Mouse (Mus musculus) R1 (cell line): ENCODE measurements around the gene Ltc4s.

Experiments used
- DNase-seq: peaks from one replicate; pipeline ENCODE4 v3.0.0-alpha.2; 2018; ENCODE audit warnings: low read depth, low spot score

The Ltc4s gene

DNA sequence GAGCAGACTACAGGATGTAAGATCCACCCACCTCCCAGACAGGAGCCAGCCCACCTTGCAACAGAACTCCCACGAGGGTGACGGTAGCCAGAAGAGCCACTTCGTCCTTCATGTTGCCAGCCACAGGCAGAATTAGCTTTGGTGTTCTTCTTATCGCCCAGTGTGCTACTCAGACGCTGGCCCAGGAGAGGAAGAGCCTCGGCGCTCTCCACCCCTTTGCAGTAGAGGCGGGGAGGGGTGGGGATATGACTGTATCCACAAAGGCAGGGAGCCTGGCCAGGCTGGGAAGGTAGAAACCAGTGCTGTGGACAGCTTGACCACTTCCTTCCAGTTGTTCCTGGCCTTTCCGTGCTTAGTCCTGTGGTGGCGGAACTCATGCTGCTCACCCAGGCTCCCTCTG lies at the start of gene Ltc4s:
Gene Ltc4s, minus strand, starts transcription at position 293 of the 400 bp plus-strand sequence.
- DNase-seq: no peak

DNA sequence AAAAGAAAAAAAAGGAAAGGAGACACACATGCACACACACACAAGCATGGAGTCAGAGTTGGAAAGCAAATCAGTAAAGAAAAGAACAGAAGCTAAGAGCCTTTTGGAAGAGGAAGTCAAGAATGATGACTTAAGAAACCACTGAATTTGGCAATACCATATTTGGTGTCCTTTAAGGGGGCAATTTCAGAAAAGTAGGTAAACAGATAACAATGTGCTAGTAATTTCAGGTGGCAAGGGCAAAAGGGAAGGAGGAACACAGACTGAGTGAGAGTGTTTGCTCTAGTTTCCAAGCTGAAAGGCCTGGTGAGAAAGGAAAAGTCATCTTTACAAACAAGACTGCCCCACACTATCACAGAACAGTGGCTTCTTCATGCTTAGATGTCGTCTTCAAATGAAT lies 48.0 kb upstream of the Ltc4s start:
- no peak for DNase-seq

DNA sequence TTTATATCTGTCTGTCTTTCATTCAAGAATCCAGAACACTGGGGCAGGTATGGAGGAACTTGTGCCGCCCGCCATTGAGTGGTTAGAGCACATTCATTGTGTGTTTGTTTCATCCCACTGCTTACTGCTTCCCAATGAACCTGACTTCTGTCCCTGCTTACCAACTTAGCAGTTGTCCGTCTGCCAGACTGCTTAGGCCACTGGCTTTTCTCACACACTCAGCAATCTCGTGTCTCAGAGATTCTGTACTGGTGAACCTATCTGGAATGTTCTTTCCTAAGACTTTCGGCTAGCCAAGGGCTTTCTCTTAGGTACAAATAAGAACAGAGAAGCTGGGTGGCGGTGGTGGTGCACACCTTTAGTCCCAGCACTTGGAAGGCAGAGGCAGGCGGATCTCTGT lies 47.3 kb upstream of the Ltc4s start:
- no peak for DNase-seq

DNA sequence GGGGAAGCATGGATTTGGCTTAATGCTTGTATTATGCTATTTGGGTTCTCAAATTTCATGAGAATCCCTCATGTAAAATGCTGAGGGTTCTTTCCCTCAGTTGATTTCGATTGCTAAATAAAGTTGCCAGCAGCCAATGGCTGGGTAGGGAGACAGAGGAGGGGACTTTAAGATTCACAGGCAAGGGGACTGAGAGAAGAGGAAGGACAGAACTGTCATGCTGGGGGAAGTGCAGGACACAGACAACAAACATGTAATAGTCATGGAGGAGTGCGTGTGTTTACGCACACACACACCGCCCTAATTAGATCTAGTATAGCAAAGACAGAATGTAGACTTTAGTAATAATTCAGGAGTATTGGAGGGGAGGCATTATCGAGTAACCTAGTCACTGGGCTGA lies 46.8 kb upstream of the Ltc4s start:
- no peak for DNase-seq

DNA sequence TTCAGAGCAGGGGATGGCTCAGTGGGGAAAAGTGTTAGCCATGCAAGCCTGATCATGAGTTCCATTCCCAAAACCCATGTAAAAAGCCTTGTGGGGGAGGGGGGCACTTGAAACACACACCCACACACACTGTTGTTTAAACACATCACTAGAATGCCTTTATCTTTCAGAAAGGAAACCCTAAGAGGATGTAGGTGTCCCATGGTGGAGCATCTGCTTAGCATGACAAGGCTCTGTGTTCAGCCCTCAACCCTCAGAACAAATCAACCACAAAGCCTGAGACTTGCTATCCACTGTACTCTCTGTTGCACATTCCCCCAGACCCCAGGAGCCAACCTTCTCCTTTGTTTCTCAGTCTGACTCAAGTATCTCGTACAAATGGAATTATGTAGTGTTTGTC lies 41.6 kb upstream of the Ltc4s start:
- DNase-seq: peak; percentile 93

DNA sequence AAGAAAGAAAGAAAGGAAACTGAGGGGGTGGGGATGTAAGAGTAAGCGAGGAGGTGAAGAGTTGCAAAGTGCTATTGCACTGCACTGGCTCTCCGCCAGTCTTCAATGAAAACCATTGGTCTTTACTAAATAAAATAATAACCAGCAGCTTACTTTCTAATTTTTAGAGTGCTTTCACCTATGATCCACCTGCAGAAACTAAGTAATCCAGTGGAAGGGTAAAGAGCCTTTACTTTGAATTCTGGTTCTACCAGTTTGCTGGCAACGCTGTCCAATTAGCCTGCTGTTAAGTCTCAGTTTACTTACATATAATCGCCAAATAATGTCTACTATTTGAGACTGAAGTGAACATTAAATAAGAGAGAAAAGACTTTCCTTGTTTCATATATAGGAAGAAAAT lies 40.6 kb upstream of the Ltc4s start:
- DNase-seq: no peak

DNA sequence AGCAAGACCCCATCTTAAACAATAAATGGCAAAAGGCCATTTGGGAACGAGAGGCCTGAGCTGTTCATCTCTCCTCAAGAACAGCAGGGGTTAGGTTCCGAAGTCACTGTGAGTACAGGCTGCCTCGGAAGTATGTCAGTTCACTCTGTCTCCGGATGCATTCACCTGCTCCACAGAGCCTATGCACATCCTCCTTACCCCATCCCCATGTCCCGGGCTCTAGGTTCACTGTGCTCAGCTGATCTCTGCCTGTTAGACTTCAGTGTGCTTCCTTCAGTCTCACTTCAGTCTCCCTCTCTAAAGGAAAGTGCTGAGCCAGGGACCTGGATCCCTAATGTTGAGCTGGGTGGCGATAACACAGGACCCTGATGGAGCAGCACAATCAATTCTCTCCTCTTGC lies 39.3 kb upstream of the Ltc4s start:
- DNase-seq: no peak

DNA sequence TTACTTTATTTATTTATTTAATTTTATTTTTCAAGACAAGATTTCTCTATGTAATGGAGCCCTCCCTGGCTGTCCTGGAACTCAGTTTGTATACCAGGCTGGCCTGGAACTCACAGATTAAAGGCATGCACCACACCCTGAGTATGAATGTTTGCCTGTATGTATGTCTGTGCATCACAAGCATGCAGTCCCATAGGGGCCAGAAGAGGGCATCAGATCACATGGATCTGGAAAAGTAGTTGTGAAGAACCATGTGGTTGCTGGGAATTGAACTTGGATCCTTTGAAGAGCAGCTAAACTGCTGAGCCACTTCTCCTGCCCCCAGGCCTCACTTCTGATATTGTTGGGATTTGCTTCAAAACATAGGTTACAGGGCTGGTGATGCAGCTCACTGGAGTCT lies 38.6 kb upstream of the Ltc4s start:
- peak; percentile 68 for DNase-seq

DNA sequence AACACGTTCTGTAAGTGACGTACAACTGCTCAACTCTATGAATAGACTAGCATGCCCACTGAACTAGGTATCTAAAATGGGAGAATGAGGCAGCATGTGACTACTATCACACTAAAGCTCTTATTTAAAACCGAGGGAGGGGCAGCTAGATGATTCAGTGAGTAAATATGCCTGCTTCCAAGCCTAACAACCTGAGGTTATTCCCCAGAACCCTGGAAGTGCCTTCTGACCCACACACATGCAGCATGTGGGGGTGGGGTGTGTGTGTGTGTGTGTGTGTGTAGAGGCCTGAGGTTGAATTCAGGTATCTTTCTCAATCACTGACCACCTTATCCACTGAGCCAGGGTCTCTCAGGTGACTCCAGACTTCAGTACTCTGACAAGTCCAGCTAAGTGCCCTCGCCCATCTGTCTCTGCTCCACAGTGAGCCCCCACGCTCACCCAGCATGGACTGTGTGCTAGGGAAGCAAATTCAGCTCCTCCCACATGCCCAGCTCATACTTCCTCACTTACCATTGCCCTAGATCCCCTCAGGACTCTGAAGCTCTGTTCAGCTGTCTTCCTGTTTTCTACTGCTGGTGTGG lies 37.2 kb upstream of the Ltc4s start:
- DNase-seq: no peak

DNA sequence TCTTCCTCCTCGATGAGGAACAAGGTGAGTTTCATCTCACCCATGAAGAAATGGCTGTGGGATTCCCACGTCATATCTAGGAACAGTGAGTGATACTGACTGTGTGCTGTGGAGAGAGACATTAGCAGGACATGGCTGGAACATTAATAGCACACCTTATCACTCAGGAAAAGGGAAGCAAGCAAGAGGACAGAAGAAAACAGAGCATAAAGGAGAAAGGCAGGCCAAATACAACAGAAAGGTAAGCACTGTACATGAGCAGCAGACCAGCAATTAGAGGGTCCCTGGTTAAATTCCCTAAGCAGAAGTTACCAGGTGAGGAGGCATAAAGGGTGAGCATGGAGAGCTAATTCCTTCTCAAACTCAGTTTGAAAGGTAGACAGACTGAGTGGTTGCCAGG lies 36.7 kb upstream of the Ltc4s start:
- no peak for DNase-seq

DNA sequence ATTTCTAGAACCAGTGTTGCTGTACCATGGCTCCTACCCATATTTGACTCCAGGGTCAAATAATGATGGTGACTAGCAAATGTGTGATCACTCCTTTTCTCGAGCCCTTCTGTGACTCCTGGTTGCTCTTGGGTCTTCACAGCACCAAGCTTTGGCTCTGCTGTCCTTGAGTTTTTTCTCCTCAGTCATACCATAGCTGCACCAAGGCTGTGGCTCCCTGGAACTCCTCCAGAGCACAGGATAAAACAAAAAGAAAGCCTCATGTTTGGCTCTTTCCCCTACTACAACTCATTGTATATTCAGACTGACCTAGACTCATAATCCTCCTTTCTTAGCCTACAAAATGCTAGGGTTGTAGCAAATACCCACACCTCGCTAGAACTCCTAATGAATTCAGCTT lies 34.4 kb upstream of the Ltc4s start:
- no peak for DNase-seq

DNA sequence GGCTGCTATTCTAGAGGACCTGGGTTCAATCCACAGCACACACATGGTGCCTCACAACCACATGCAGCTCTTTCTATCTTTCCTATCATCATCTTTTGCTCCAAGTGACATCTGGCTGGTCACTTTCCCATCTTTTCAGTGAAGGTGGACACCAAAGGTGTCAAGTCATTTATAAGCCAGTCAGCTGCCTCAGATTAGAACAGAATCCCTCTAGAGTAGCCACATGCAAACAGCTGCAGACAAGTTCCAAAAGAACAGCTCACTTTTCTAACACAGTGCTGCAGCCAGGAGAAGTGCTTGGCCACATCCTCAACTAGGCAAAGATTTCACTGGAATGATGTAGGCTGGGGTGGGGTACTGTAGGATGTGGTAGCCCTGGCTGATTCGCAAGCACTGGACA lies 31.5 kb upstream of the Ltc4s start:
- DNase-seq: no peak

DNA sequence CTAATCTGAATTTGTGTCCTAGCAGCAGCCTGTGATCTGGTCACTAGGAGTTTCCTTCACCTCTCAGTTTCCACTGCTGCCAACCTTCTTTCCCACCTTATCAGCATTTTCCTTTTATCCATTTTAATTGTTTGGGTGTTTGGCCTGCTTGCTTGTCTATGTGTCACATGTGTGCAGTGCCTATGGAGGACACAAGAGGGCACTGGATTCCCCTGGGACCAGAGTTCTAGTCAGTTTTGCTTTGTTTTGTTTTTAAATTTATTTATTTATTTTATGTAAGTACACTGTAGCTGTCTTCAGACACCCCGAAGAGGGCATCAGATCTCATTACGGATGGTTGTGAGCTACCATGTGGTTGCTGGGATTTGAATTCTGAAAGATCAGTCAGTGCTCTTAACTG lies 30.7 kb upstream of the Ltc4s start:
- DNase-seq: peak; percentile 58

DNA sequence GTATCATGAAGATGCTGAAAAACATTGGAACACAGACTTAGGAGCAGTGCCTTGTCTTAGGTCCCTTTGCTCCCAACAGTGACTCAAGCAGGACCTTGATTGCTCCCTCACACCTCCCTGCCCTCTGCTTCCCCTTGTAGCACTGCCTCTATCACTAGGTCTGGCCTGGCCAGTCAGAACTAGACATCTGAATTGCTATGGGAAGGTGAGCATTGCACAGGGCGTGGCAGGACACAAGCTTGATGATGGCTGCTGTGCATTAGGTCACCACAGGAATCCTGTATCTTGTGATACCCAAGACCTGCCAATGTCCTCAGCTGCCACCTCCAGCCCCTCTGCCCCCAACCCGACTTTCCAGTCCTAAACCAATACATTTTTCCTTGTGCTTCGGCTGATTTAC lies 28.6 kb upstream of the Ltc4s start:
- DNase-seq: no peak

DNA sequence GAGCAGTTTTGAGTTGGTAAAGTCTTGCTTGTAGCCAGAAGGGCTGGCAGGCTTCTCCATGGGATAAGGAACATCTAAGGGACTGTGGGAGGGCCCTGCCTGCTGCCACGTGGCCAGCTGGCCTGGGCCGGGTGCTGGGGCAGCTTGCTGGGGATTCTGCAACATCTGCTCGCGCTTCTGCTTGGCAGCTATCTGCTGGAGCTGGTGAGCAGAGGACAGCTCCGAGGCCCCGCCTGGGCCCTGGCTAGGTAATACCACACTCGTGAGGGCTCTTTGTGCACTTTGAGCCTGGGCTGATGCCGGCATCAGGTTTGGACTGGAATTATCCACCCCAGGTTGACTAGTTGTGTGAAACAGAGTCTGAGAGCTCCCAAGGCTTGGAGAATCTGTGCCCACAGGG lies 27.5 kb upstream of the Ltc4s start:
- DNase-seq: no peak

DNA sequence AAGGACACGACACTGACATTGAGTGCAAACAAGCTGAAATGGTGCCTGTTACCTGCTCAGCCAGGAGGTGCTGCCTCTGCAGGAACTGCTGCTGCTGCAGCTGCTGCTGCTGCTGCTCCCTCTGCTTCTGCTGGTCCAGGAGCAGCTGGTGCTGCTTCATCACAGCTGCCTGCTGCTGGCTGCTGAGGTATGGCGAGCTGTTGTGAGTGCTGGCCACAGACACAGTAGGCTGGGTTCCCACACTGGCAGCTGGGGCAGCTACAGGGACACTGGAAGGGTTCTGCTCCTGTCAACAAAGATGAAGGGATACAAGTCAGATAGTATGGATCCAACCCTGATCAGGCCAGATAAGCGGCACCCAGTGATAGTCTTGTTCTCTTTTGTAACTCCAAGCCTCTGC lies 24.8 kb upstream of the Ltc4s start:
- DNase-seq: no peak

DNA sequence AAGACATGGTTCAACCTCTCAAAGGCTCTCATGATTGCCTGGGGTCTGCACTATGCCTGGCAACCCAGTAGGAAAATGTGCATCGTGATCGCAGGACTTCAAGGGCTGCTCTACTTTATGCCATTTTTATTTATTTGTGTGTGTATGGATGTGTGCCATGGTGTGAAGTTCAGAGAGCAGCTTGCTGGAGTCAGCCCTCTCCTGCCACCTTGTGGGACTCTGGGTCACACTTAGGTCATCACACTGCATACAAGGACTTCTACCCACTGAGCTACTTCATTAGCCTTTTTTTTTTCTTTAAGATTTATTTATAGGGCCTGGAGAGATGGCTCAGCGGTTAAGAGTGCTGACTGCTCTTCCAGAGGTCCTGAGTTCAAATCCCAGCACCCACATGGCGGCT lies 23.6 kb upstream of the Ltc4s start:
- no peak for DNase-seq

DNA sequence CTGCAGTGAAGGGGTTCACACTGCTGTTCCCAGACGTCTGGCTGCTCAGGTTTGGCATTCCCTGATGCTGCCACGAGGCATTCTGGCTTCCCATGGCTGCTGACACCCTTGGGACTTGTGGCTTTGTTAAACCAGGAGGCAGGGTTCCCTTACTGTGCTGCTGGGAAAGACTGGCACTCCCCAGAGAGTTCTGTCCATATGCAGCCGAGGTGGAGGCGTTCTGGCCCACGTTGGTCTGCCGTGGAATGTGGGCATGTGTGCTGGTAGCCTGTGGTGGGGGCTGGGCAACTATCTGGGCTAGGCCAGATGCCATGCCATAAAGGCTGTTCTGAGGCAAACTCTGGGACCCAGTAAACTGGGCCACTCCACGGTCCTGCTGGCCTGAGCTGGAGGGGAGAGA lies 19.9 kb upstream of the Ltc4s start:
- no peak for DNase-seq

DNA sequence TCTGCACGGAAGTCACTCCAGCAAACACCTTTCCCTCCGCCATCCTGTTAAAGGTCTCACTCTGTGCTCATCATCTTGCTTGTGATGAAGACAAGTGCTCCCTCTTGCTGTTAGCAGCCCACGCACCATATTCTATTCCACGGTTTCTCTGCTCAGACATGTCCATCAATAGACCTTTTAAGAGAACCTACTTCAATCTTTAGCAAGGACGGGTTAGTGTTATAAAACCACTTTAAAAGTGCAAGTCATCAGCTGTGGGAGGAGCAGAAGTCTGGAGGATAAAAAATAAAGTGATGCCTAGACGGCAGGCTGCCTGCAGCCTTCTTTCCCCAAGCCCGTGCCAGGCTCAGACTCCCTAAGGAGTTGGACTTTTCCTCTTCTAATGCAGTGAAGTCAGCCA lies 18.2 kb upstream of the Ltc4s start:
- no peak for DNase-seq

DNA sequence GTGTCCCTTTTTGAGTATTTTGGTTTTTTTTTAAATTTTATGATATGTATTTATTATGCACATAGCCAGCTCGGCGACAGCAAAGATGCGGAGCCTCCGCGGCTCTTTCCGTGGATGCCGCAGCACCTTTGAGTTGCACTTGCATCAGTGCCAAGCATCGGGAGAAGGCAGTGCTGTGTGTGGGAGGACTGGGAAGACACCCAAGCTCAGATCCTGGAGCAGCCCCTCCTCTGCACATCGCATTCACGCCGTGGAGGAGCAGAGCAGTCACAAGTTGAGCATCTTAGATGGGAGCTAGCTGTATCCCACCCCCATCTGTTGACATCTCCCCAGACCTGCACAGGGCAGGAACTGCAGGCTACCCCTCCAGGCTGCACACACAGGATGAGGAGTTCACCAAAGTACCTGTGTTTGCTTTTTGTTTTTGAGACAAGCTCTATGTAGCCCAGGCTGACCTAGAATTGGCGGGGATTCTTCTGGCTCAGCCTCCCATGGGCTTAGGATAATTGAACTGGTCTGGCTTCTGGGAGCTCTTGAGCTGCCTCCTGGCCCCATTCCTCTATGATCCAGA lies 15.7 kb upstream of the Ltc4s start:
- DNase-seq: no peak

DNA sequence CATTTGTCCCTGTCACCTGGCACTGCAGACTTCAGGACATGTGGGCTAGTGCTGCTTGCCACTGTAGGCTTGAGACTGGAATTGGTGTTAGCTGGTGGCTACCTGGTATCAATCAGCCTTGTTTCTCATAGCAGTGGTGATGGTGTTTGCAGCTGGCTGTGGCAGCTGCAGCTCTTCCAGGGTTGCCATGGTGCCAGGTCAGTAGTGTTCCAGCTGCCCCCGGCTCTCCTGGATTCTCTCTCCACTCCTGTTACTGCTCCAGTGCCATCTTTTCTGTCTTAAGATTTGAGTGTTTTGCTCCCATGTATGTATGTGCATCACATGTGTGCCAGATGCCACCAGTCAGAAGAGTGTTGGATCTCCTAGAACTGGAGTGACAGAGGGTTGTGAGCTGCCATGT lies 15.0 kb upstream of the Ltc4s start:
- no peak for DNase-seq

DNA sequence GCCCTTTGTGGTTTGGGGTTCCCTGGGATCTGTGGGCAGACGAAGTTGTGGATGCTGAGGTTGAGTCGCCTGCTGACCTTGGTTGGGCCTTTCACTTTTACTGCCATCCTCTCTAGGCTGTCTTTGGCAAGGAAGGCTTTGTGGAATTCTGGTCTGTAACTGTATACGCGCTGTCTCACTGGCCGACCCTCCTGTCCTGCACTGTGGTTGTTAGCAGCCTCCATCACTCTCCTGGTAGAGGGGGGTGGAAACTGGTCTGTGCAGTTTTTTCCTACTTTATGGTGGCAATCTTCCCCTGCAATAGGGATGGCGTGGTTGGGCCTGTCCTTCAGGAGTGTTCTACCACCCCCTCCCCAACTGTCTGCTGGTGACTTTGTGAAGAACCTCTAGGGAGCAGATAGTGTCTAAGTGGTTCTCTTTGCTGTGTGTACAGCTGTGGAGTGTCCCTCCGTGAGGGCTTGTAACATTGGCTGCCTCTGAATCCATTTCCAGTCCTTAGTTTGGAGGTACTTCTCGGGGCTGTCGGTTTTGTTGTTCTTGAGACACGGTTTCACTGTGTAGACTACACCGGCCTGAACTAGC lies 14.4 kb upstream of the Ltc4s start:
- DNase-seq: no peak

DNA sequence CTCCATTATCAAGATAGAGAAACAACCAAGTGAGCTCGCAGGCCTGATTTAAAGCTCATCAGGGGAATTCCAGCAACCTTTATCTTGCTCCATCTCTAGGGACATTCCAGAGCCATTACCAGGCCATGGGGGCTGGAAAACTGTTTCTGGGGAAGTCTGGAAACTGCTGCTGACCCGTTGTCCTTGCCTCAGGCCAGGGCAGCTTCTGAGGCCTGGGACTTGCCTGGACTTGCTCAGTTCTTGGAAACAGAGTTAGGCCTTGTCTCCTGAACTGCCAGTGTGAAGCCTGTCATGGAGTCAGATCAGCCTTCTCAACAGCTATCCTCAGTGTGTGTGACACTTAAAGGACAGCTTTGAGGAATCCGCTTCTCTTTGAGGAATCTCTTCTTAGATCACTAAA lies 13.8 kb upstream of the Ltc4s start:
- peak; percentile 54 for DNase-seq
